Mouse (Mus musculus) embryonic facial prominence, embryonic 13.5 days (tissue): ENCODE results near the gene Fbxl13. TPM values are rescaled to one million over a fixed set of nuclear protein-coding genes. Genes with fewer than 3 reads are reported as not detected.
"Not testable (repeated sequence)": the region's sequence is repeated elsewhere in the genome, so short reads cannot be mapped to it uniquely, and the experiment has no call there.

Experiments
- ATAC-seq: fragments of 200-750 bp; cut with Nextera tagmentation; 2 replicates; pipeline ENCODE4 v1.8.0; 2017; ENCODE audit warnings: low read depth; ENCODE audit not compliant: insufficient number of reproducible peaks, insufficient read depth, low FRiP score, low TSS enrichment
- H3K27ac ChIP-seq: fragments of 300-500 bp; sonication (generic); 2 replicates; pipeline ENCODE4 v1.5.1; 2015; ENCODE audit warnings: moderate library complexity, mild to moderate bottlenecking, inconsistent platforms
- H3K27me3 ChIP-seq: fragments of 300-500 bp; sonication (generic); 2 replicates; pipeline ENCODE4 v1.6.1; 2015; ENCODE audit warnings: mild to moderate bottlenecking, inconsistent platforms
- H3K36me3 ChIP-seq: fragments of 300-500 bp; sonication (generic); 2 replicates; pipeline ENCODE4 v1.6.1; 2015; ENCODE audit warnings: mild to moderate bottlenecking, inconsistent platforms
- H3K4me1 ChIP-seq: fragments of 300-500 bp; sonication (generic); 2 replicates; pipeline ENCODE4 v1.6.1; 2015; ENCODE audit warnings: inconsistent platforms
- H3K4me2 ChIP-seq: fragments of 300-500 bp; sonication (generic); 2 replicates; pipeline ENCODE4 v1.6.1; 2015; ENCODE audit warnings: moderate library complexity, mild to moderate bottlenecking, inconsistent platforms
- H3K4me3 ChIP-seq: fragments of 300-500 bp; sonication (generic); 2 replicates; pipeline ENCODE4 v1.5.1; 2015; ENCODE audit warnings: mild to moderate bottlenecking, inconsistent platforms
- H3K9ac ChIP-seq: fragments of 300-500 bp; sonication (generic); 2 replicates; pipeline ENCODE4 v1.6.1; 2015; ENCODE audit warnings: mild to moderate bottlenecking, inconsistent platforms
- H3K9me3 ChIP-seq: fragments of 300-500 bp; sonication (generic); 2 replicates; pipeline ENCODE4 v1.6.1; 2016; ENCODE audit warnings: inconsistent platforms
- WGBS: fragments of 180-500 bp; shearing (Covaris S2); methylation state at CpG from one replicate; pipeline ENCODE4 v1.1.7; 2015; ENCODE audit warnings: mixed read lengths; 5-methylcytosine and 5-hydroxymethylcytosine counted together
- polyA plus RNA-seq: library from polyadenylated mRNA; unstranded; fragments of >200 nt; fragmentation: Nextera tagmentation; extraction: Ambion mirVana; gene quantifications from 2 replicates; pipeline ENCODE4 v1.2.1, GENCODE M21; 2015

Gene Fbxl13
- polyA plus RNA-seq, 1 experiment from 2014 or later, result 0.14 TPM

GRCm38 (mm10) chr5:21651885-21652612 lies 6.6 kb upstream of the Fbxl13 start:
- no peak overlapping the region for H3K27ac ChIP-seq
- WGBS, result 82% methylated on average over 7 of the region's 7 CpGs
- no peaks in the 10 kb centered on the region for H3K9me3 ChIP-seq
- H3K4me1 ChIP-seq, result peaks cover 5% of the 10 kb centered on the region
- H3K9ac ChIP-seq, result no peak overlapping the region
- H3K4me3 ChIP-seq, result no peak overlapping the region
- ATAC-seq, result no peak
- no peak overlapping the region for H3K4me2 ChIP-seq
- no peaks in the 10 kb centered on the region for H3K27me3 ChIP-seq
- peaks cover 67% of the 10 kb centered on the region for H3K36me3 ChIP-seq

GRCm38 (mm10) chr5:21650736-21651135 lies 5.3 kb upstream of the Fbxl13 start:
- peaks cover 12% of the 10 kb centered on the region for H3K4me1 ChIP-seq
- 74% methylated on average over 2 of the region's 2 CpGs for WGBS
- no peaks in the 10 kb centered on the region for H3K27me3 ChIP-seq
- no peak overlapping the region for H3K4me2 ChIP-seq
- no peak overlapping the region for H3K9ac ChIP-seq
- H3K27ac ChIP-seq, result no peak overlapping the region
- no peaks in the 10 kb centered on the region for H3K9me3 ChIP-seq
- H3K4me3 ChIP-seq, result no peak overlapping the region
- no peak for ATAC-seq
- H3K36me3 ChIP-seq, result peaks cover 62% of the 10 kb centered on the region

GRCm38 (mm10) chr5:21646133-21646491 lies 678 bp upstream of the Fbxl13 start:
- WGBS, result 0% methylated on average over 25 of the region's 25 CpGs
- H3K4me2 ChIP-seq, result peak overlapping the region; percentile 79
- peaks cover 15% of the 10 kb centered on the region for H3K27me3 ChIP-seq
- H3K27ac ChIP-seq, result peak overlapping the region; percentile 80
- peaks cover 12% of the 10 kb centered on the region for H3K4me1 ChIP-seq
- H3K9ac ChIP-seq, result peak overlapping the region; percentile 90
- ATAC-seq, result peak; percentile 28; the same call in 1 of the 2 replicates
- H3K36me3 ChIP-seq, result peaks cover 31% of the 10 kb centered on the region
- H3K4me3 ChIP-seq, result peak overlapping the region; percentile 91
- no peaks in the 10 kb centered on the region for H3K9me3 ChIP-seq

- Histone ChIP-seq H3K36me3 (peaks cover 20% of the 10 kb centered on the region), H3K4me1 (peaks cover 14% of the 10 kb centered on the region), H3K27me3 (peaks cover 15% of the 10 kb centered on the region), H3K27ac (0 out of 2 replicates have a peak overlapping the region, but pooled peaks have one; percentile 13), H3K9ac (peak overlapping the region; percentile 57; the same call in 1 of the 2 replicates), H3K4me2 (peak overlapping the region; percentile 79), H3K4me3 (peak overlapping the region; percentile 91), H3K9me3 (no peaks in the 10 kb centered on the region)
- no peak for ATAC-seq
- 11% methylated on average over 14 of the region's 14 CpGs for WGBS
These were observed 469 bp downstream of the Fbxl13 start for GRCm38 (mm10) chr5:21644891-21645438.

- H3K4me3 ChIP-seq, result no peak overlapping the region
- 23% methylated on average over 1 of the region's 1 CpGs for WGBS
- no peaks in the 10 kb centered on the region for H3K9me3 ChIP-seq
- no peak overlapping the region for H3K9ac ChIP-seq
- H3K36me3 ChIP-seq, result peaks cover 6% of the 10 kb centered on the region
- no peak for ATAC-seq
- H3K4me2 ChIP-seq, result no peak overlapping the region
- peaks cover 19% of the 10 kb centered on the region for H3K4me1 ChIP-seq
- H3K27ac ChIP-seq, result no peak overlapping the region; the same call in 1 of the 2 replicates
- H3K27me3 ChIP-seq, result peaks cover 15% of the 10 kb centered on the region
These were observed 1.8 kb downstream of the Fbxl13 start for GRCm38 (mm10) chr5:21643606-21644005.

- Histone ChIP-seq H3K4me3 (no peak overlapping the region), H3K9me3 (no peaks in the 10 kb centered on the region), H3K9ac (no peak overlapping the region), H3K27ac (no peak overlapping the region), H3K36me3 (no peaks in the 10 kb centered on the region), H3K4me1 (peaks cover 7% of the 10 kb centered on the region), H3K4me2 (no peak overlapping the region), H3K27me3 (peaks cover 15% of the 10 kb centered on the region)
- WGBS, result 0% methylated on average over 1 of the region's 1 CpGs
- ATAC-seq, result no peak
These were observed 4.5 kb downstream of the Fbxl13 start for GRCm38 (mm10) chr5:21640961-21641360.

- H3K4me2 ChIP-seq, result no peak overlapping the region
- H3K4me3 ChIP-seq, result no peak overlapping the region
- H3K36me3 ChIP-seq, result no peaks in the 10 kb centered on the region
- no peak for ATAC-seq
- H3K27me3 ChIP-seq, result no peaks in the 10 kb centered on the region
- H3K9ac ChIP-seq, result no peak overlapping the region
- H3K9me3 ChIP-seq, result no peaks in the 10 kb centered on the region
- H3K4me1 ChIP-seq, result no peaks in the 10 kb centered on the region
- H3K27ac ChIP-seq, result no peak overlapping the region
These were observed 19.5 kb downstream of the Fbxl13 start for GRCm38 (mm10) chr5:21625916-21626315.

GRCm38 (mm10) chr5:21616450-21617009 lies 28.9 kb downstream of the Fbxl13 start:
- Histone ChIP-seq H3K27ac (no peak overlapping the region), H3K4me2 (no peak overlapping the region), H3K4me1 (no peaks in the 10 kb centered on the region), H3K27me3 (no peaks in the 10 kb centered on the region), H3K9me3 (no peaks in the 10 kb centered on the region), H3K36me3 (no peaks in the 10 kb centered on the region), H3K9ac (no peak overlapping the region), H3K4me3 (no peak overlapping the region)
- no peak for ATAC-seq
- WGBS, result 70% methylated on average over 3 of the region's 3 CpGs

GRCm38 (mm10) chr5:21614299-21614698 lies 31.1 kb downstream of the Fbxl13 start:
- ATAC-seq, H3K4me2 ChIP-seq, H3K27ac ChIP-seq, H3K4me3 ChIP-seq, H3K27me3 ChIP-seq, H3K9me3 ChIP-seq, H3K9ac ChIP-seq, H3K4me1 ChIP-seq, H3K36me3 ChIP-seq: not testable (repeated sequence)
- WGBS, result 95% methylated on average over 11 of the region's 11 CpGs

- Histone ChIP-seq H3K9me3 (no peaks in the 10 kb centered on the region), H3K36me3 (no peaks in the 10 kb centered on the region), H3K4me2 (no peak overlapping the region), H3K4me1 (peaks cover 6% of the 10 kb centered on the region), H3K27ac (no peak overlapping the region), H3K27me3 (no peaks in the 10 kb centered on the region), H3K4me3 (no peak overlapping the region), H3K9ac (no peak overlapping the region)
- ATAC-seq, result no peak
- 69% methylated on average over 3 of the region's 3 CpGs for WGBS
These were observed 34.4 kb downstream of the Fbxl13 start for GRCm38 (mm10) chr5:21610996-21611395.

- H3K4me1 ChIP-seq, result peaks cover 6% of the 10 kb centered on the region
- no peaks in the 10 kb centered on the region for H3K27me3 ChIP-seq
- H3K9me3 ChIP-seq, result no peaks in the 10 kb centered on the region
- H3K4me2 ChIP-seq, result no peak overlapping the region
- no peak overlapping the region for H3K4me3 ChIP-seq
- no peak overlapping the region for H3K27ac ChIP-seq
- no peaks in the 10 kb centered on the region for H3K36me3 ChIP-seq
- WGBS, result 60% methylated on average over 12 of the region's 12 CpGs
- no peak overlapping the region for H3K9ac ChIP-seq
- ATAC-seq, result no peak
These were observed 36.8 kb downstream of the Fbxl13 start for GRCm38 (mm10) chr5:21608311-21609304.
